Mouse (Mus musculus): ENCODE measurements around the gene Mettl18.

Gene Mettl18

GRCm38 (mm10) chr1:164043549-164043948 lies 48.9 kb downstream of the Mettl18 start:
- no peak for DNase-seq (ENCODE audit: low read depth, low spot score)

Measured in telencephalon, adult 2 months (tissue).